Mouse (Mus musculus): ENCODE results near the gene Olfr584.
A peak's percentile ranks its signal among the peaks of the same experiment; 100 is the strongest.

DNA sequence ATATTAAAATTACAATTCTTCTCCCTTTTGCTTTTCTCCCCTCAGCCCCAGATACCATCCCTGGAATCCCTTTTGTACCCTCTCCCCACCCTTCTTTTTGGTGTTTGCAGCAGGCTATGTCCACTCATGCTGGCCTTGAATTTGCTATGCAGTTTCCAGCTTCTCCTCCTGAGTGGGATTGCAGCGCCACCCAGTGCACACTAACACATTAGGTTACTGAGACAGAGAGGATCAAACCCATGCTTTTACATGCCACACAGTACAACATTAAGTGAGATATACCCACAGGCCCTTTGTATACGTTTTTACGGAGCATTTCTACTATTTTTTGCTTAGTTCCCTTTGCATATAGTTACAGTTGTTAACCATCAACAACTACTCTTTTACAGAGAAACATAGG, 37.7 kb downstream of the Olfr584 start:
- TF ChIP-seq POLR2A (IDR thresholded peaks at IDR 0.05; ENCODE audit: insufficient read depth, low read length) (no peak), CTCF (IDR thresholded peaks at IDR 0.05; ENCODE audit: low read depth, low read length) (peak; percentile 41)

Measured in ES-Bruce4 (cell line).